Mouse (Mus musculus): ENCODE results near the gene Dnajc7.
A peak's percentile ranks its signal among the peaks of the same experiment; 100 is the strongest.

Gene Dnajc7

GRCm38 (mm10) chr11:100580275-100580674 lies 39.7 kb downstream of the Dnajc7 start:
- no peak for DNase-seq (ENCODE audit: low read depth)

DNA sequence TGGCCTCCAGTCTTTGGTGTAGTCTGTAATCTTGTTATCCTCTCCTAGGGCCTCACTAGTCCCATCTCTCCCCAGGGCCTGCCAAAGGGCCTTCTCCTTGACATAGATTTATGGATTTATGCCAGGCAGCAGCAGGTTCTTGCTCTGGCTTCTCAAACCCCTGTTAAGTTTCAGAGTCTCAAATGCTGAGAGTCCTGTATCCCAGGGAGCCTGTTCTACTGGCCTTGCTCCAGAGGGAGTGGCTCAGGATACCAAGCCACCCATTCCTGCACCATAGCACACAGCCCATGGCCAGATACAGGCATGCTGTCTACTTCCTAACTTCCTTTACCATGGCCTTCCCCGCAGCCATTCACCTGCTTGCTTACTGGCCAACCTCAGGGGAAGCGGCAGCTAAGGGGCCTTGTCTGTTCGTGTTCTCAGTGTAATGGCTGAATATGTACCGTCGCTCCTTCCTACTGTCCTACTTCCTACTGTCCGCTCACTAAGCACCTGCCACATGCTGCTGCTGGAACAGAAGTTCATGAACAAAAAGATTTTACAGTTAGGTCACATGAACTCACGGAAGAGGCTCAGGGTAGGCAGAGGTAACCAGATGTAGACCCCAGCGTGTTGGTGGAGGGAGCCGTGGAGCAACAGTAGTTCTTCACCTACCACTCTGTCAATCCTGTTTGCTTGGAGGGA lies 40.7 kb downstream of the Dnajc7 start:
- DNase-seq (ENCODE audit: low read depth): no peak

DNA sequence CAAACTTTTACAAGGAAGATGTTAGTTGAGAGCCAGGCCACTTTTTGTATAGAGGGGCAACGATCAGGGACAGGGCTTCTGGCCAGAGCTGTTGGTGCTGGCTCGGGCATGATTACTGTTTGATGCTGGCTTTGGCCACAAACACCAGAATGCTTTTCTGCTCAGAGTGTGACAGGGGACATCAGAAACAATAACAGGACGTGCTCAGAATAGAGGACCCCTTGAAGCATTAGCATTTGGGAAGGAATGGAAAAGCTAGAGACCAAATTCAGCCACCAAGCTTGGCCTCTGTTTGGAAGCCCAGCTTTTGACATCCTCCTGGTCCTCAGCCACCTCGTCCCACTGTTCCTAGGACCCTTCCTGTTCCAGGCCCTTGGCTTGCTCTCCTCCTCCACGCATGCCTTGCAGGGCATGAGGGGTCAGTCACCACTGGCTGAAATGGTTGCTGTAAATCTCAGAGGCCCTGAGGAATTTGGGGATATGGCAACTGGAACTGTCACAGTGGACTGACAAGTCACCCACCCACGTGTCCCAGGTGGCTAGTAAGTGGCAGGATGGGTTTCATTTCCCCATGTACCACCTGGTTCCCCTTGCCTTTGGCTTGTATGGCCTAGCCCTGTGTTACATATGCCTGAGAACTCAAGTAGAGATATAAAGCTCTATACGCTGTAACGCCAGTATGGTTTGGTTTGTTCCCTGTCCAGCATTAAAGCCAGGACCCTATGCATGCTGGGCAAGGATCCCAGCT lies 41.9 kb downstream of the Dnajc7 start:
- DNase-seq (ENCODE audit: low read depth): no peak

DNA sequence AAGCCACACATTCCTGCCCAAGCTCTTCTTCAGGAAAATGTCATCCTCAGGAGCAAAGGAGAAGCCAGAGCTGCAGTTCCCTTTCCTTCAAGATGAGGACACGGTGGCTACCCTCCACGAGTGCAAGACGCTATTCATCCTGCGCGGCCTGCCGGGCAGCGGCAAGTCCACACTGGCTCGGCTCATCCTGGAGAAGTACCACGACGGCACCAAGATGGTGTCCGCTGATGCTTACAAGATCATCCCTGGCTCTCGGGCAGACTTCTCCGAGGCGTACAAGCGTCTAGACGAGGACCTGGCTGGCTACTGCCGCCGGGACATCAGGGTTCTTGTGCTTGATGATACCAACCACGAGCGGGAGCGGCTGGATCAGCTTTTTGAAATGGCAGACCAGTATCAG lies 43.7 kb downstream of the Dnajc7 start:
- no peak for DNase-seq (ENCODE audit: low read depth)

- DNase-seq (ENCODE audit: low read depth): no peak
Observed at GRCm38 (mm10) chr11:100575484-100575855, 44.5 kb downstream of the Dnajc7 start.

- peak; percentile 85 for DNase-seq (ENCODE audit: low read depth)
Observed at GRCm38 (mm10) chr11:100574708-100575483, 45.1 kb downstream of the Dnajc7 start, which contains the start of gene Cnp. TSS of gene Cnp (plus strand) at chr11:100574904.

DNA sequence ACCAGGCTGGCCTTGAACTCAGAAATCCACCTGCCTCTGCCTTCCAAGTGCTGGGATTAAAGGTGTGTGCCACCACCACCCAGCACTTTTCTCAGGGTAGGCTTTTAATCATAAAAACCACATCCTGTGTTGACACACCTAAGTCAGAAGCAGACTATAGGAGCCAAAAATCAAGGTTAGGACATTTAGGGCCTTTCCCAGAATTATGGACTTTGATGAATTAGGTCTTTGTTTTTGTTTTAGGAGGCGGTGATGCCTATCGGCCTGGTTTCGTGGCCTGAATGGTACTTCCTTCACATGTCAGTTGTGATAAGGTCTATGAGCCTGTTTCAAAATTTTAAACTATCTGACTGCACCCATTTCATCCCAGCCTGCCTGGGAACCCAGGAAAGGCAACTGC lies 45.8 kb downstream of the Dnajc7 start:
- DNase-seq (ENCODE audit: low read depth): peak; percentile 77

GRCm38 (mm10) chr11:100571202-100571567 lies 48.8 kb downstream of the Dnajc7 start:
- no peak for DNase-seq (ENCODE audit: low read depth)

DNA sequence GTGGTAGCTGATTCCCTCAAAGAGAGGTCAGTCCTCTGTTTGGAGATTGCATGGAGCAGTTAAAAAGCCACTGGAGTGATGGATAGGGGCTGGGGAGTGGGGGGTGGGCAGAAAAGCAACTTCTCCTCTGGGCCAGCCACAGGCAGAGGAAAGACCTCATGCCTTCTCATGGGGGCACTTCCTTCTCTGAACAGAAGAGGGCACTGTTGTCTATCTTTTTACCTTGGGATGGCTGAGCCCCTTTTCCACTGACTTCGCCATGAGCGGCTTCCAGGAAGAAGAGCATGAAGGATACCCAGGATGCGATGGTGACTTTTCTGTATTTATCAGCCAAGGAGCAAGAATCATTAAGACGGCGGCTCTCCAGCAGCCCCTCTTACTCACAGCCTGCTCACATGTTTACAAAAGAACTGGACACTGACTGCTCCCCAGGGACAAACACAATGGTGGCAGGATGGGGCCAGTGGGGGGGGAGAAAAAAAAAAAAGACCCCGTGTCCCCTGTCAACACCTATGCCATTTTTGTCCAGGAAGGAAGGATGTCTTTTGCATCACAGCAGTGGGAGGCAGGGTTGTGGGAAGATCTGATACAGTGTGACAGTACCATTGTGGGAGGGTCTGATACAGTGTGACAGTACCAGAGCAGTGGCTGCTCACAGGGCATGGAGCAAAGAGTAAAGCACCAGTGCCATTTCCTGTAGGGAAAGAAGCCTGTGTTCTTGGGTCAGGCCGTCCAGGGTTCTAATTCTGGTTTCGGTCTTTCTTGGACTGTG lies 49.4 kb downstream of the Dnajc7 start:
- DNase-seq (ENCODE audit: low read depth): peak; percentile 86

- no peak for DNase-seq (ENCODE audit: low read depth)
Observed at GRCm38 (mm10) chr11:100569789-100570188, 50.2 kb downstream of the Dnajc7 start.

DNA sequence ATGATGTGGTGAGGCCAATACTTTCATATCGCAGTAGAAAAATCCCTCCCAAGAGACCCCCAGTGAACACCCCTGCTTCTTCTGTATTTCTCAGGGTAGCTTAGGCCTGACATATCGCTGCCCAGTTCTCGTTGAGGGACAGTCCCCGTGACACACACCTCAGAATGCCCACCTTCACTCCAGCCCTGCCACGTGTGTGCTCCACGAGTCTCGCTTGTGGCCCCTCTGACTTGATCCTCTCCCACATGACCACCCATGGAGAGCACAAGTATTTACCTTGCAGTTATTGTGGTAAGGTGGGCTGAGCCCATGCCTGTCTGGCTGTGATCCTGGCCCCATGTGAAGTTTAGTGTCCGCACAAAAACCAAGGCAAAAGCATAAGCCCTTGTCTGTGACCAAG lies 51.3 kb downstream of the Dnajc7 start:
- DNase-seq (ENCODE audit: low read depth): no peak

GRCm38 (mm10) chr11:100567815-100568245 lies 52.1 kb downstream of the Dnajc7 start:
- no peak for DNase-seq (ENCODE audit: low read depth)

- DNase-seq (ENCODE audit: low read depth): no peak
Observed at GRCm38 (mm10) chr11:100567229-100567628, 52.7 kb downstream of the Dnajc7 start.

- DNase-seq (ENCODE audit: low read depth): no peak
Observed at GRCm38 (mm10) chr11:100564703-100565102, 55.3 kb downstream of the Dnajc7 start.

- no peak for DNase-seq (ENCODE audit: low read depth)
Observed at GRCm38 (mm10) chr11:100564297-100564696, 55.7 kb downstream of the Dnajc7 start.

DNA sequence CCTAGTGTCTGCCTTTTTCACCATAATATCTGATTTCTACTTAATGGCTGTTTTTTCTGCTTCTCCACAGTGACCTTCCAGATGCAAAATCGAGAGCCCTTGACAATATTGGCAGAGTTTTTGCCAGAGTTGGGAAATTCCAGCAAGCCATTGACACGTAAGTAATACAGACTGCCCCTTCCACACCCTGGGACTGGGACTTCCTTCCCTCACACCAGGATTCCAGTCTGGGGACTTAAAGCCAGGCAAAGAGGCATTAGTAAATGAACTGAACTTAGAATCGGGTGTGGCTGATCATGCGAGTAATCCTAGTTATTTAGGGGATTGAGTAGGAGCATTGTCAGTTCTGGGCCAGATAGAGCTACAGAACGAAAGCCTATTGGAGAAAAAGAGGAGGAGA lies 58.2 kb downstream of the Dnajc7 start:
- no peak for DNase-seq (ENCODE audit: low read depth)

DNA sequence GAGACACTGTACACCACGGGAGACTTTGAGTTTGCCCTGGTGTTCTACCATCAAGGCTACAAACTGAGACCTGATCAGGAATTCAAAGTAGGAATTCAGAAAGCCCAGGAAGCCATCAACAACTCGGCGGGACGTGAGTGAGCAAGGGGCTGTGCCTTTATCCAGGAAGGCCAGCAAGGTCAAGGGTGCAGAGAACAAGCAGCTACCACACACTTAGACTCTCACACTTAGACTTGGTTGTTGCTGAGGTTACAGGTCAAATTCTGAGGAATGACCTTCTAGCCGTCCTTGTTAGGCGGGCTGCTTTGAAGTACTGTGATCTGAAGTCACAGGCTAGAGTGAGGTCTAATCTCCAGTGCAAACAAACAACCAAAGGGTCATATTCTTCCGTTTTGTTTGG lies 60.5 kb downstream of the Dnajc7 start:
- no peak for DNase-seq (ENCODE audit: low read depth)

DNA sequence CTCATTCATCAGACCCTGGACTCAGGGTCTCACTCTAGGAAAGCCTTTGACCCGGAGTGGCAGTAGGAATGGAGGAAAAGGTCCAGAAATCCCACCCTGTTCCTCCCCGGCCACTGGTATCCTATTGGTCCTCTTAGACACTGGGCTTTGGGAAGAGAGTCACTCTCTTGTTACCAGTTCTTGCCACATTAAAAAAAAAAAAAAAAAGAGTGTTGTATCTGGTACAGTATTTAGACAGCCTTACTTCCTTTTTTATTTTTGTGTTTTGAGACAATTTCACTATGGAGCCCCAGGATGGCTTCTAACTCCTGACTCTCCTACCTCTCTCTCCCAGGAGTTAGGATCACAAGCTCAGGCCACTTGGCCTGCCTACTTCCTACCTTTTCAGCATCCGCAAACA lies 62.4 kb downstream of the Dnajc7 start:
- DNase-seq (ENCODE audit: low read depth): no peak

- peak; percentile 86 for DNase-seq (ENCODE audit: low read depth)
Observed at GRCm38 (mm10) chr11:100555583-100555982, 64.4 kb downstream of the Dnajc7 start.

- no peak for DNase-seq (ENCODE audit: low read depth)
Observed at GRCm38 (mm10) chr11:100552842-100553241, 67.1 kb downstream of the Dnajc7 start.

- no peak for DNase-seq (ENCODE audit: low read depth)
Observed at GRCm38 (mm10) chr11:100550101-100550500, 69.9 kb downstream of the Dnajc7 start.

DNA sequence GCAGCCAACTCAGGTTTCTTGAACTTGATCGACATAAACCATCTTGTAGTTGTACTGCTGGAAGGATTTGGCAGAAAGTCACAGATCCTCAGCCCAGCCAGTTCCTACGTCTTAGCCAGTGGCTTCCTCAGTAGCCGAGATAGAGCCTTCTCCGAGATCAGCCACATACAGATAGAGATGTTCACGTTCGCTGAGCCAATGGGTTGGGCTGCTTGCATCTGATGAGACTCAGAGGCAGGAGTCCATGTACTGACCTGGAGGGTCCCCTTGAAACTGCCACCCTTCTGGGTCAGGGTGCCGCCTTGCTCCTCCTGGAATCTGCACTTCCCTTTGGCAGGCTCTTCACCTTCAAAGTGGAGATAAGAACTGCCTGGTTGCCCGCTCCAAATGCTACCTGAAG lies 70.5 kb downstream of the Dnajc7 start:
- no peak for DNase-seq (ENCODE audit: low read depth)

All from naive thymus-derived CD4-positive, alpha-beta T cell, adult 2 months (primary cell).